Mouse (Mus musculus): Measurements from ENCODE around the gene Jakmip3. TPM values are rescaled to one million over a fixed set of nuclear protein-coding genes. Genes with fewer than 3 reads are reported as not detected.

The Jakmip3 gene
- polyA plus RNA-seq (2017; shearing (Covaris generic)), result 0.23 TPM

DNA sequence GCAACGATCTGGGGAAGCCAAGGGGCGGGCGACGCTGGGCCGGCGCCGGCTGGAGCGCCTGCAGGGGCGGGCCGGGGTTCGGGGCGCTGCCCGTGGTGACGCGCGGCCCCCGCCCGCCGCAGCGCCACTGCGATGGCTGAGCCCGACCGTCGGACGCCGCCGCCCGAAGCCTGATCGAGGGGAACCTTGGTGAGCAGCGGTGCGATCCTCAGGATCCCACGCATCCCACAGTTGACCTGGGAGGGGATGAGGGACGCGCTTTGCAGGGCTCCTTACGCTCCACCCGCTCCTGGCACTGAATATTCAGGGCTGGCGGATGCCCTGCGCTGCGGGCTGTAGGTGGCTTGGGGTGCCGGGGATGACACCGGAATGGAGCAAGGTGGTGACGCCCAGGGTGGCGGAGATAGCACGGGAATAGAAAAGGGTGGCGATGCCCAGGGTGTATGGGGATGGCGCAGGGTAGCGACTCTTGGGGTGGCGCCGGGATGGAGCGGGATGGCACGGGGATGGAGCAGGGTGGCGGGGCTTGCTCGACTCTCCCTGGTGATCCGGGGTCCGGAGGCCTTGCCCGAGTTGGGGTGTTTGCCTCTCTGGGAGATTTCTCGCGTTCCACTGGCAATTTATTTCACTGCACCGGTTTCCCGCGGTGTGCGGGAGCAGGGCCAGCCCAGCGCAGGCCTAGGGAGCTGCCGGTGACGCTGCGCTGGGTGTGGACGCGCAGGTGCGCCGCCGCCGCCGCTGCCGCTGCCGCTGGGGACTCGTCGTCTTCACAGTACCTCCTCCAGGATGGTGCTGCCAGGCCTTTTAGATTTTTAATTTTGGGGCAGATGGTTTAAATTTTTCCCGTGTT is at the start of gene Jakmip3:
Jakmip3 (plus strand) TSS at position 119 of the 850 bp plus-strand sequence.

DNA sequence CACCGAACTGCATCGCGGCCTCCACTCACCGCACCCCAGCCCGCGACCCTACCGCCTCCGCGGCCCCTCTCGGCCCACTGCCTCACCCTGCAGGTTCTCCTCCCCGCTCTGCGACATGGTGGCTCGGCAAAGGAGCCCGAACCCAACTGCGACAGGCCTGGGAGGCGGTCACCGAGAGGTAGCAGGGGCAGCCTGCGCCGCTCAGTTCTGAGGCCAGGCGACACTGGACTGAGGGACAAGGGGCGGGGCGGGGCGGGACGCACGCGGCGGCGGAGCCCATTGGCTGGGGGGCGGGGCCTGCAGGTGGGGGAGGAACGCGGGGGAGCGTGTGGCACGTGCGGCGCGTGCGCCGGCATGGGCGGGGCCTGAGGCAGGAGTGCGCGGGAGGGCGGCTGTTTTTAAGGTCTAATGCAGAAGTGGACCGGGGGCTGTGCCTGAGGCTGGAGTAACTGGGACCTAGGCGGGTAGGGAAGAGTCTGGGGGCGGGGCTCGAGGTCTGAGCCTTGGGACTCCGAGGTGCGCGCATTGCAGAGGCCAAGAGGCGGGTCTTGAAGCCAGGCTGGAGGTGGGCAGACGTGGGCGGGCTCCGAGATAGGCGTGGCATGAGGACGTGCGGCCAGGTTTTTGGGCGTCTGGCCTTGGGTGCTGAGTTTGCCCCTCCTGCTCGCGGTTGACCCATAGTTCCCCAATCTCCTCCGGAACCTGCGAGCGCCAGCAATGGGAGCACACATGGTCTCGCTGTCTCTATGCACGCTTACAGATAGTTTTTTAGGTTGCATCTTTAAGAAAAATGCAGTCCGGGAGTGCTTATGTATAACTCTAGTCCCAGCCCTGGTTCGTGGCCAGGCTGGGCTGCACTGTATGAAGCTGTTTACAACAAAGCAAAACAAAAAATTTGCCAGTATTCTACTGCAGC is 31.0 kb upstream of the Jakmip3 start, which contains the start of gene Bnip3:
Bnip3 (minus strand) TSS at position 243 of the 916 bp plus-strand sequence.

DNA sequence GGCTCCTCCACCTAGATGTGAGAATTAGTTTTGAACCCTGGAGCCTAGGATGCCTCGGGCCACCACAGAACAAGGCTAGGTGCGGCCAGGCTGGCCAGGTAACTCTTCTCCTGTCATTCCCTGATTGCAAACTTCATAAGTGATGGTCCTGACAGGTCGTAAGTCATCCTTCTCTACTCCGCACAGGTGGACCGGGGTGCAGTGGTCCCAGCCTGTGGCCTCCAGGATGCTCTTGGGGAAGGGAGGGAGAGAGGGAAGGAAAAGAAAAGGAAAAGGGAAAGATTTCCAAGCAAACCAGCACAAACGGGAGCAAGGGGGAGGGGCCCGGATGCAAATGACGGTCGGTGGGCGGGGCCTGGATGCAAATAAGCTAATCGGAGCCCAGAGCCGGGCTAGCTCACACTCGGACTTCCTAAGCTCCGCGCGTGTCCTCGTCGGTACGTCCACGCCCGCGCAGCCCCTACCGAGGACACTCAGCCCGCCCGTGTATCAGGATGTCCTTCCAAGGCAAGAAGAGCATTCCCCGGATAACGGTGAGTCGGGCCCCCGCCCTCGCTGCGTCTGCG is 145.2 kb downstream of the Jakmip3 start, which contains the start of gene Dpysl4:
Dpysl4 (plus strand) TSS at position 373 of the 566 bp plus-strand sequence.

Other genes with a start within 250 kb of the Jakmip3 start
- 103 TPM for gene Ppp2r2d, start 94.7 kb upstream of the Jakmip3 start, polyA plus RNA-seq (2017; shearing (Covaris generic))
- 22.1 TPM for gene Mapk1ip1, start 94.5 kb upstream of the Jakmip3 start, polyA plus RNA-seq (2017; shearing (Covaris generic))
- gene Bnip3, start 31.2 kb upstream of the Jakmip3 start, polyA plus RNA-seq (2017; shearing (Covaris generic)), result 5.4 TPM
- 0.71 TPM for gene Dpysl4, start 145.3 kb downstream of the Jakmip3 start, polyA plus RNA-seq (2017; shearing (Covaris generic))